Mouse (Mus musculus) spleen, postnatal 4 days (tissue): ENCODE data around the gene Ccdc134.

Experiments used
- DNase-seq, 2 experiments: peaks; one replicate each; pipeline ENCODE4 v3.0.0; 2022; ENCODE audit warnings: low spot score in 2 of 2

Ccdc134 gene

GRCm38 (mm10) chr15:82147611-82148111, 19.9 kb downstream of the Ccdc134 start:
- DNase-seq, result peak; percentile 48 to 78

GRCm38 (mm10) chr15:82148510-82148911, 20.8 kb downstream of the Ccdc134 start:
- no peak for DNase-seq

GRCm38 (mm10) chr15:82150042-82150441, 22.3 kb downstream of the Ccdc134 start:
- no peak for DNase-seq

GRCm38 (mm10) chr15:82151176-82151575, 23.5 kb downstream of the Ccdc134 start:
- no peak for DNase-seq

GRCm38 (mm10) chr15:82152022-82152421, 24.3 kb downstream of the Ccdc134 start:
- no peak for DNase-seq

- DNase-seq, result no peak
These were observed 24.7 kb downstream of the Ccdc134 start for GRCm38 (mm10) chr15:82152435-82152834.

GRCm38 (mm10) chr15:82156298-82156697, 28.6 kb downstream of the Ccdc134 start:
- DNase-seq, result no peak

- no peak for DNase-seq
These were observed 29.2 kb downstream of the Ccdc134 start for GRCm38 (mm10) chr15:82156902-82157301.

- no peak for DNase-seq
These were observed 30.7 kb downstream of the Ccdc134 start for GRCm38 (mm10) chr15:82158243-82159035.

GRCm38 (mm10) chr15:82159471-82159870, 31.7 kb downstream of the Ccdc134 start:
- DNase-seq, result no peak

GRCm38 (mm10) chr15:82160731-82161640, 33.3 kb downstream of the Ccdc134 start:
- no peak for DNase-seq

- no peak for DNase-seq
These were observed 34.4 kb downstream of the Ccdc134 start for GRCm38 (mm10) chr15:82161965-82162600.

GRCm38 (mm10) chr15:82163356-82164060, 35.8 kb downstream of the Ccdc134 start:
- no peak for DNase-seq

GRCm38 (mm10) chr15:82164061-82164399, 36.3 kb downstream of the Ccdc134 start:
- DNase-seq, result no peak

GRCm38 (mm10) chr15:82164496-82164895, 36.8 kb downstream of the Ccdc134 start:
- no peak for DNase-seq

- peak; percentile 90 to 97 for DNase-seq
These were observed 37.9 kb downstream of the Ccdc134 start for GRCm38 (mm10) chr15:82165332-82166239.

GRCm38 (mm10) chr15:82166240-82167100, 38.7 kb downstream of the Ccdc134 start:
- DNase-seq, result no peak

GRCm38 (mm10) chr15:82167201-82168168, 39.8 kb downstream of the Ccdc134 start:
- DNase-seq, result no peak
